Mouse (Mus musculus) adrenal gland, adult 8-10 months (tissue): ENCODE measurements around the gene Rhebl1. TPM values are rescaled to one million over a fixed set of nuclear protein-coding genes. Genes with fewer than 3 reads are reported as not detected.

Source experiments
- DNase-seq: peaks from one replicate; pipeline ENCODE4 v3.0.0; 2022
- total RNA-seq, 4 experiments: library from RNA; stranded (reverse); gene quantifications; 2 replicates each; pipeline ENCODE4 v1.2.4; 2022

Rhebl1 gene
- total RNA-seq, 4 experiments from 2014 or later: 2.8 to 7.2 (median 4.2) TPM

DNA sequence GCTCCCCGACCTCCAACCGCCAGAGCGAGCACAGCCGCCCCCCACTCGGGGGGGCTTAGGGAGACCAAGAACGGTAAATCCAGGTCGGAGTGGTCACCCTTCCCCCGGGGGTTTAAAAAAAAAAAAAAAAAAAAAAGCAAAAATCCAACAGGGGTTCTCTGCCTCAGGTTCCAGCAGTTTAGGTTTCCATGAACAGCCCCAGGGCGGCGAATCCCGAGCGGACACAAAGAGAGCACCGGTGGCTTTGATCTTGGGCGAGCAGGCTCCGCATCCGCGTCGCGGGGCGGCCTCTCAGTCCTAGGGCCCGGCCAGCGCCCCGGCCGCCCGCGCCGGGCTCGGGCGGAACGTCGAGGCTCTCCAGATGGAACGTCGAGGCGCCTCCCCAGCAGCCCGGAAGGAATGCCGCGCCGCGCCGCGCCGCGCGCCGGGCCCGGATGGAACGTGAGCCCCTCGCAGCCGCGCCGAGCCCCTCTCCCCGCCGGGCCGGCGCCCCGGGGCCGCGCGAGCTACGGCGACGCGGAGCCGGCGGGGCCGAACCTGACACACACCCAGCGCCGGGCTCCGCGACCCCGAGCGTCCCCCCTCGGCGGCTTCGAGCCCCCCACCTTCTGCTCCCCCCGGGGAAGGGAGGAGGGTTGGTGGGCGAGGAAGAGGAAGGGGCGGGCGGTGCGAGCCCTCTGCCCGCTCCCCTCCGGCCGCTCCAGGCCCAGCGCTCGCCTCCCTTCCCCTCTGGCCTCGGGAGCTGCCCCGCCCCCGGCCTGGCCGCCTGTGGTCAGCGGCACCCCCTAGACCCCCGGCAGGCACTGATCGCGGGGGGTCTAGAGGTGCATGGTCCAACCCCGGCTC, 23.0 kb downstream of the Rhebl1 start, which contains the start of gene Kmt2d:
Gene Kmt2d (minus strand): TSS at position 135 of the 846 bp plus-strand sequence.
- DNase-seq: no peak

GRCm38 (mm10) chr15:98870179-98871069, 23.9 kb downstream of the Rhebl1 start:
- DNase-seq: no peak

GRCm38 (mm10) chr15:98869342-98870178, 24.8 kb downstream of the Rhebl1 start:
- DNase-seq: no peak

GRCm38 (mm10) chr15:98868346-98869063, 25.8 kb downstream of the Rhebl1 start:
- no peak for DNase-seq

DNA sequence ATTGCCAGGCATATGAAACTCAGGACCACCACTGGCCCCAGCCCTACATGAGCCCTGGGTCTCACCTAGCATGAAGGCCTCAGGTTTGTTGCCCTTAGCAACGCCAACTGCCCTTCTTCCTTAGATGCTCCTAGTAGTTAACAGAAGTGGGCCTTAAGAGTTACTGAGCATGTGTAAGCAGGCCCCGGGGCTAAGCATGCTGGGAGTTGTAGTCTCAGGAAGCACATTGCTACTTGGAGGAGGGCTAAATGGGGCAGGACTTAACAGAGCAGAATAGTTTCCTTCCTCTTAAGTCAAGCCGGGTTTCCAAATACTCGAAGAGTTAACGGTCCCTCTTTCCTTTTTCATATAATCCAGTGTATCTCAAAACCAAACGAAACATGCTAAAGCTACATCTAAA, 27.0 kb downstream of the Rhebl1 start:
- no peak for DNase-seq

DNA sequence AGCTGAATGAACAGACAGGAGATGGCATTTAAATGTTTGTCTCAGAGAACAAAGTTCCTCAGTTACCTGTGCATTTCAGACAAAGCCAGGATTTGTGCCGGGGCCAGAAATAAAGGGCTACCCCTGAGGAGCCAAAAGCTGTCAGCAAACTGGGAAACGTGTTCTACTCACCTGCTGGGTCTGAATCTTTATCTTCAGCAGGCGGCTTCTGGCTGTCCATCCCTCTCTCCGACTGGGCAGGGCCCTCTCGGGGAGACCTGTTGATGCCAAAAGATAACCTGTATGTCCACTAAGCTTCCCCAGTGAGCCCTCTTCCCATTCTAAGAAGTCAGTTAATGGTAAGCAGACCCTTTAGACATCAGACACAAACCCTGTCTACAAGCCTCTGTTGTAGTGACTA, 27.8 kb downstream of the Rhebl1 start:
- no peak for DNase-seq

- DNase-seq: no peak
Measured at GRCm38 (mm10) chr15:98865771-98866170, 28.6 kb downstream of the Rhebl1 start.

DNA sequence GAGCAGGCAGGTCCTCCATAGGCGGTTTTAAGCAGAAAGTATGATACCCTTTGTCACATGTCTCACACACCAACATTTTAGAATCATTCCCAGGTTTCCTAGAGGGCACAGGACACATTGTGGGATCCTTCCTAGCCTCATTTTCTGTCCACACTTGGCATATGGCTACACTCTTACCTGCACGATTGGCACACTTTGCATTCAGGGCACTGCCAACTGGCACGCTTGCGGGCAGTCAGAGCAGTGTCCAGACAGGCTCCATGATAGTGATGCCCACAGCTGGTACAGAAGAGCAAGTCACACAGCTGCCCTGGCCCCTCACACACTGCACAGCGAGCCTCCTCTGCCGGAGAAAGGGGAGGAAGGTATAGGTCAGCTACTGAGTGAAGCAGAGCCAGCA, 29.4 kb downstream of the Rhebl1 start:
- no peak for DNase-seq

- DNase-seq: no peak
Measured at GRCm38 (mm10) chr15:98863451-98863958, 30.8 kb downstream of the Rhebl1 start.

GRCm38 (mm10) chr15:98861701-98862410, 32.5 kb downstream of the Rhebl1 start:
- DNase-seq: no peak

GRCm38 (mm10) chr15:98860921-98861320, 33.4 kb downstream of the Rhebl1 start:
- no peak for DNase-seq

GRCm38 (mm10) chr15:98859319-98860043, 34.9 kb downstream of the Rhebl1 start:
- DNase-seq: no peak

GRCm38 (mm10) chr15:98854214-98854613, 40.1 kb downstream of the Rhebl1 start:
- no peak for DNase-seq

DNA sequence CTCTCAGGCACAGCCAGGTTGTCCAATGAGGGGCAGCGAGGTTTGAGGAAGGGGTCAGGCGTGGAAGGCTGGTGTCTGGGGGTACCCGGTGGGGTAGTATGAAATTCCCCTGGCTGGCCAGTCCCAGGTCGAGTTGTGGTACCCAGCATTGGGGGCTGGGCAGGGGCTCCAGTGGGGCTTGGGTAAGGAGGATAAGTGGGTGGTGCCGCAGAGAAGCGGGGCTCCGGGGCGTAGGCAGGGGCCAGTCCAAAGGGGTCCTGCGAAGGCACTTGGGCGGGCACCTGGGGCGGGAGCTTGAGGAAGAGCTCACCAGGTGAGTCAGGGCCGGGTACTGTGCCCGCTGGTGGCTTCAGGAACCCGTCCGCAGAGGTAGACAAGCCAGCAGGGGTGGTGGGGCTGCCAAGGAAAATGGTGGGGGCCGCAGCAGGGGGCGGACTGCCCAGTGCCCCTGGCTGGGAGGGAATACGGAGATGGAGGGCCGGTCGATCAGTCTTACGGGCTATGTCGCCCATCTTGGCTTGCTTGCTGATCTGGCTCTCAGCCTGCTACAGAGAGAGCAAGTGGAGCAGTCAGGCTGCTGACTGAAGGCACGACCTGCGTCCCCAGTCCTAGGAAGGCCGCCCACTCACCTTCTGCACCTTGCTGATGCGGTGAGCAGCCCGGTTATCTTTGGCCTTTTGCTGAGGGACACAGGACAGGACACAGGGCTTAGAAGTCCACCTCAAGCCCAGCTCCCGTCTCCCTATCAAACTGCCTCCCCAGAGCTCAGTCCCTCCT, 41.0 kb downstream of the Rhebl1 start:
- no peak for DNase-seq

DNA sequence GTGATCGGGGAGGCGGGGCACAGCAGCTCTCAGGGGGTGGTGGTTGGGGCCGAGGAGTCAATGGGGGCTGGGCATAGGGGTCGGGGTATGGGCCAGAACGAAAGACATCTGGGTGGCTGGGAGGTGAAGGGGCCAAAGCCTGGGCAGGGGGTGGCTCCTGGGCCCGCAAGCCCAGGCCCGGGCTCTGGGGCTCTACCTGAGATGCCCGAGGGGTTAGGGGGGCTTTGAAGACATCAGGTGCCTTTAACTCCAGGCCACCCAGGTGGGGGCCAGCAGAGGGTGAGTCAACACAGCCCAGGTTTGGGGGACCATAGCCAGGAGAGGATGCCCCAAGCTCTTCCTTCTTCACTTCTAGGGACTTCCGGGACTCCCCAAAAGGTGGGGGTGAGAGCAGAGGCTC, 41.6 kb downstream of the Rhebl1 start:
- DNase-seq: no peak

DNA sequence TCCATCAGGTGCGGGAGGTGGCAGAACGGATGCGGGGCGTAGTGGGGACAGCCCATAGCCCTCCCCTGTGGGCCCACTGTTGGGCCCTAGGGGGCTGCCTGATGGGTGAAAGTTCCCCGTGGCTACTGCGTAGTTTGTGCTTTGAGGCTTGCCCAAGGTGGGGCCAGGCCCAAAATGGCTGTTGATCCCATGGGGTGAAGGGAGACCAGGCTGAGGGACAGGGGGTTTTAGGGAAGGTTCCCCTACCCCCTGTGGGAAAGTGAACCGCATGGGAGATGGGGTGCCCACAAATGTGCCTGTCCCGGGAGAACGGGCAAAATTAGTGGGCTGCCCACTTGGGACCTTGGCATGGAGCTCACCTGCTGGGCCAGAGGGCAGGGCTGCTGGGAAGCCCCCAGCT, 42.3 kb downstream of the Rhebl1 start:
- DNase-seq: no peak

- DNase-seq: no peak
Measured at GRCm38 (mm10) chr15:98851229-98851818, 43.0 kb downstream of the Rhebl1 start.

- DNase-seq: no peak
Measured at GRCm38 (mm10) chr15:98850668-98851067, 43.7 kb downstream of the Rhebl1 start.
